Mouse (Mus musculus) CH12.LX (cell line): ENCODE measurements around the gene A930009A15Rik. TPM values are rescaled to one million over a fixed set of nuclear protein-coding genes. Genes with fewer than 3 reads are reported as not detected.
A peak's percentile ranks its signal among the peaks of the same experiment; 100 is the strongest.

Source experiments
- DNase-seq: peaks from one replicate; pipeline ENCODE4 v3.0.0-alpha.2; 2013; ENCODE audit errors: extremely low read depth
- H3K27ac ChIP-seq: 2 replicates; pipeline ENCODE4 v1.5.1; 2012; ENCODE audit warnings: low read depth, mild to moderate bottlenecking, control low read depth, moderate library complexity; ENCODE audit not compliant: insufficient read depth
- H3K27me3 ChIP-seq: replicated peaks from 2 replicates; pipeline ENCODE3; 2012; ENCODE audit warnings: inconsistent platforms
- H3K36me3 ChIP-seq, 2 experiments: replicated peaks in 1 of 2; 2 replicates each; pipeline versions ENCODE3 to v1.6.1; 2012; ENCODE audit warnings: inconsistent platforms in 1 of 2, low read length in 1 of 2, mild to moderate bottlenecking in 1 of 2, mixed read lengths in 1 of 2, moderate library complexity in 1 of 2; ENCODE audit not compliant: control insufficient read depth in 1 of 2, insufficient read depth in 1 of 2
- H3K4me1 ChIP-seq, 2 experiments: 2 replicates each; pipeline ENCODE4 v1.6.1; 2012; ENCODE audit warnings: inconsistent platforms in 1 of 2, moderate library complexity in 1 of 2; ENCODE audit not compliant: insufficient read depth in 2 of 2, control insufficient read depth in 1 of 2
- H3K4me2 ChIP-seq: 2 replicates; pipeline ENCODE4 v1.6.1; 2012; ENCODE audit warnings: low read depth, mild to moderate bottlenecking, control low read depth; ENCODE audit not compliant: poor library complexity, insufficient read depth, severe bottlenecking
- H3K4me3 ChIP-seq, 3 experiments: fragments of 150-350 bp in 1 of 3; sonication (generic) in 1 of 3; replicated peaks in 1 of 3; 2 replicates each; pipeline versions ENCODE3 to v1.5.1; 2011 to 2012; ENCODE audit warnings: low read depth in 2 of 3, low read length in 2 of 3, mild to moderate bottlenecking in 2 of 3, moderate library complexity in 2 of 3, control low read depth in 1 of 3, improper control_type of control experiment in 1 of 3, inconsistent platforms in 1 of 3, mixed read lengths in 1 of 3; ENCODE audit not compliant: poor library complexity in 1 of 3
- H3K79me2 ChIP-seq: replicated peaks from 2 replicates; pipeline ENCODE4 v1.6.1; 2012; ENCODE audit warnings: mild to moderate bottlenecking, moderate library complexity; ENCODE audit not compliant: control insufficient read depth, poor library complexity, insufficient read depth, severe bottlenecking; ENCODE audit errors: extremely low read depth
- H3K9ac ChIP-seq: 2 replicates; pipeline ENCODE4 v1.6.1; 2012; ENCODE audit warnings: low read depth, mild to moderate bottlenecking, control low read depth, moderate library complexity; ENCODE audit not compliant: insufficient read depth
- H3K9me3 ChIP-seq: replicated peaks from 2 replicates; pipeline ENCODE3; 2012; ENCODE audit warnings: low read length, inconsistent platforms, mixed read lengths
- BHLHE40 ChIP-seq: IDR thresholded peaks from 2 replicates; pipeline ENCODE4 v1.6.1; 2011; ENCODE audit warnings: mild to moderate bottlenecking, low read depth, low read length, improper control_type of control experiment
- CHD1 ChIP-seq: IDR thresholded peaks from 2 replicates; pipeline ENCODE4 v1.6.1; 2012; ENCODE audit warnings: low read depth, low read length, improper control_type of control experiment, inconsistent platforms
- CHD2 ChIP-seq: IDR thresholded peaks from 2 replicates; pipeline ENCODE4 v1.6.1; 2011; ENCODE audit warnings: low read length, improper control_type of control experiment
- CTCF ChIP-seq, 2 experiments: IDR thresholded peaks in 1 of 2; conservative IDR thresholded peaks in 1 of 2; 2 replicates each; pipeline ENCODE4 v1.5.1; 2011 to 2012; ENCODE audit warnings: low read depth in 2 of 2, low read length in 2 of 2, improper control_type of control experiment in 1 of 2, inconsistent platforms in 1 of 2, mild to moderate bottlenecking in 1 of 2, moderate library complexity in 1 of 2
- ELF1 ChIP-seq: IDR thresholded peaks from 2 replicates; pipeline ENCODE4 v1.6.1; 2014; ENCODE audit warnings: low read depth, mild to moderate bottlenecking, inconsistent platforms, low read length, improper control_type of control experiment
- GABPA ChIP-seq: IDR thresholded peaks from 2 replicates; pipeline ENCODE4 v1.6.1; 2012; ENCODE audit warnings: low read depth, low read length, improper control_type of control experiment, inconsistent platforms; ENCODE audit not compliant: insufficient replicate concordance
- HCFC1 ChIP-seq: IDR thresholded peaks from 2 replicates; pipeline ENCODE4 v1.6.1; 2012; ENCODE audit warnings: low read depth, mild to moderate bottlenecking, inconsistent platforms, low read length, improper control_type of control experiment
- MAFK ChIP-seq: IDR thresholded peaks from 2 replicates; pipeline ENCODE4 v1.6.1; 2011; ENCODE audit warnings: low read length, improper control_type of control experiment; ENCODE audit not compliant: insufficient replicate concordance
- MAZ ChIP-seq: IDR thresholded peaks from 2 replicates; pipeline ENCODE4 v1.6.1; 2012; ENCODE audit warnings: low read depth, mild to moderate bottlenecking, inconsistent platforms, low read length, improper control_type of control experiment, moderate library complexity
- MEF2A ChIP-seq: IDR thresholded peaks from 2 replicates; pipeline ENCODE4 v1.6.1; 2014; ENCODE audit warnings: low read depth, mild to moderate bottlenecking, inconsistent platforms, low read length, improper control_type of control experiment, borderline replicate concordance
- MXI1 ChIP-seq: IDR thresholded peaks from 2 replicates; pipeline ENCODE4 v1.6.1; 2011; ENCODE audit warnings: mild to moderate bottlenecking, low read depth, low read length, improper control_type of control experiment
- MYC ChIP-seq: IDR thresholded peaks from 2 replicates; pipeline ENCODE4 v1.6.1; 2011; ENCODE audit warnings: low read depth, mild to moderate bottlenecking, improper control_type of control experiment, low read length
- RAD21 ChIP-seq: IDR thresholded peaks from 2 replicates; pipeline ENCODE4 v1.6.1; 2011; ENCODE audit warnings: low read depth, mild to moderate bottlenecking, low read length, improper control_type of control experiment, moderate library complexity
- TBP ChIP-seq: conservative IDR thresholded peaks from 2 replicates; pipeline ENCODE4 v1.6.1; 2011; ENCODE audit warnings: low read depth, low read length, improper control_type of control experiment
- TCF12 ChIP-seq: IDR thresholded peaks from 2 replicates; pipeline ENCODE4 v1.6.1; 2014; ENCODE audit warnings: low read depth, mild to moderate bottlenecking, inconsistent platforms, low read length, improper control_type of control experiment
- UBTF ChIP-seq: IDR thresholded peaks from 2 replicates; pipeline ENCODE4 v1.6.1; 2012; ENCODE audit warnings: low read depth, mild to moderate bottlenecking, inconsistent platforms, low read length, improper control_type of control experiment, moderate library complexity
- ZC3H11A ChIP-seq: IDR thresholded peaks from 2 replicates; pipeline ENCODE4 v1.6.1; 2012; ENCODE audit warnings: low read depth, mild to moderate bottlenecking, inconsistent platforms, low read length, improper control_type of control experiment
- dilution Hi-C: fragments of 300-500 bp; cut with MboI; formaldehyde crosslinking; loops from 2 replicates; pipeline ENCODE4 v1.14.3; 2020; ENCODE audit warnings: low sequenced_read_pairs; ENCODE audit not compliant: extremely low pct_unique_long_range_greater_than_20kb, extremely low pct_ligation_motif_present
- in situ Hi-C: fragments of 300-500 bp; cut with MboI; formaldehyde crosslinking; loops from 3 replicates; pipeline ENCODE4 v1.14.3; 2019; ENCODE audit warnings: low sequenced_read_pairs, low pct_ligation_motif_present, low pct_unique_long_range_greater_than_20kb, mixed read lengths
- polyA plus RNA-seq: library from polyadenylated mRNA; unstranded; fragments of >175 nt; gene quantifications from 2 replicates; pipeline ENCODE4 v1.2.1, GENCODE M21; 2012; ENCODE audit warnings: low read depth; ENCODE audit not compliant: insufficient read length
- total RNA-seq, 2 experiments: library from RNA; depleted of rRNA; stranded (reverse); fragments of 300-350 nt in 1 of 2; fragments of >200 nt in 1 of 2; gene quantifications; 2 replicates each; pipeline ENCODE4 v1.2.3; 2012 to 2014

Gene A930009A15Rik
- total and polyA plus RNA-seq, 3 experiments: not detected

DNA sequence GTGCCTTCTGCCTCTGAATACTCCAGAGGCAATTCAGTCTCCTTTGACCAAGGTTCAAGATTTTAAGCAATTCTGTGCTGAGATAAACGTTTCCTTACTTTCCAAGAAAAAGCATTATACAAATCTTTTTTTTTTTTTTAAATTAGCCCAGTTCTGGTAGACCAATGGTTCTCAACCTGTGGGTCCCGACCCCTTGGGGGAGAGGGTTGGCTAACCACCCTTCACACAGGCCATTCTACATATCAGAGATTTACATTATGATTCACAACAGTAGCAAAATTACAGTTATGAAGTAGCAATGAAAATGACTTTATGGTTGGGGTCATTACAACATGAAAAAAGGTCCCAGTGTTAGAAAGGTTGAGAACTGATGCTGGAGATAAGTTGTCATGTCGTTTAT is 18.7 kb upstream of the A930009A15Rik start:
- Histone ChIP-seq H3K36me3 (no peaks in the 10 kb centered on the region), H3K27ac (no peak overlapping the region), H3K4me1 (0 out of 4 replicates have a peak, but pooled peaks cover 3% of the 10 kb centered on the region in 2 experiments), H3K79me2 (no peaks in the 10 kb centered on the region), H3K4me3 (no peak overlapping the region), H3K27me3 (no peaks in the 10 kb centered on the region), H3K9ac (no peak overlapping the region), H3K9me3 (no peaks in the 10 kb centered on the region), H3K4me2 (no peak overlapping the region)
- dilution Hi-C loops: no loop called here
- TF ChIP-seq CHD2 (peak; percentile 66; the same call in 1 of the 2 replicates), GABPA (no peak)
- in situ Hi-C loops: no loop called here
- DNase-seq: no peak

DNA sequence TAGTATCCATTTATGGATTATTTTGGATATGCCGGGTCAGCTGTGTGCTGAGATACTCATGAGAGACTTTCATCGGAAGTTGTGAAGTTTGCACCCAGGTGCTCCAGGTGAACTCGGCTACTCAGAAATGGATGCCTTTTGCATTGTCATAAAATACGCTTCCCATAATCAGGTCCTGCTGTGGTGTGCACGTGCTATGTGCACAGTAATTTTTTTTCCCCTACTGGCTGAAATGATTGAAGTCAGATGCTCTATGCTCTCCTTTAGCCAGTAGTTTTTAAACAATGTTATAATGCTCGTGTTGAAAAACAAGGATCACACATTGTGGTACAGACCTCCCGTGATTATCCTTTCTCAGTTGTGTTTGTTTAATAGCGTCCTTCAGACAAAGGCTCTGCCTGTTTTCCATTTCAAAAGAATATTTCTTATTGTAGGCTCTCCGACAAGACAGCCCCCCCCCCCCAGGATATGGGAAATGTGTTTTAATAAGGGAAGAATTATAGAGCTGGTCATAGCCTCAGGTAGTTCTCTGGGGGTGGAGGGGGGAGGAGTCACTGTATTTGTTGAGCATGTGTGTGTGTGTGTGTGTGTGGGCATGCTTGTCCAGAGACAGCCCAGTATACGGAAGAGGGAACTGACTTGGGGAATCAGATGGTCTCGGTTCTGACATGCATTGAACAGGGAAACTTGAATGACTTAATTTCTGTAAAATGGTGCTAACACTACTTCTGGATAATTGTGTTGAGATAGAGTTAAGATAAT is 16.3 kb upstream of the A930009A15Rik start:
- H3K9ac ChIP-seq: no peak overlapping the region
- H3K27me3 ChIP-seq: no peaks in the 10 kb centered on the region
- H3K9me3 ChIP-seq: no peaks in the 10 kb centered on the region
- H3K36me3 ChIP-seq: no peaks in the 10 kb centered on the region
- dilution Hi-C loops (no loop called here), in situ Hi-C loops (no loop called here)
- no peak for DNase-seq
- H3K4me1 ChIP-seq: 0 out of 4 replicates have a peak, but pooled peaks cover 3% of the 10 kb centered on the region in 2 experiments
- H3K79me2 ChIP-seq: no peaks in the 10 kb centered on the region
- no peak overlapping the region for H3K27ac ChIP-seq
- TF ChIP-seq TBP: no peak
- no peak for TF ChIP-seq RAD21
- TF ChIP-seq ELF1: no peak
- TF ChIP-seq MAZ: no peak
- no peak for TF ChIP-seq BHLHE40
- TF ChIP-seq MEF2A: no peak
- no peak for TF ChIP-seq CTCF (conservative IDR thresholded peaks at IDR 0.05 in 1 of 2, IDR thresholded peaks at IDR 0.05 in 1 of 2; ENCODE audit: low read depth in 2 of 2, low read length in 2 of 2)
- no peak for TF ChIP-seq MYC
- no peak for TF ChIP-seq MXI1
- TF ChIP-seq MAFK: no peak
- no peak for TF ChIP-seq UBTF
- TF ChIP-seq CHD1: no peak
- TF ChIP-seq HCFC1: no peak
- no peak for TF ChIP-seq TCF12
- no peak for TF ChIP-seq ZC3H11A
- no peak overlapping the region for H3K4me2 ChIP-seq
- H3K4me3 ChIP-seq: no peak overlapping the region
